Mouse (Mus musculus) forebrain, embryonic 15.5 days (tissue): ENCODE results near the gene Ppp6r1. TPM values are rescaled to one million over a fixed set of nuclear protein-coding genes. Genes with fewer than 3 reads are reported as not detected.

Experiments used
- ATAC-seq: fragments of 200-750 bp; cut with Nextera tagmentation; replicated peaks from 2 replicates; pipeline ENCODE4 v1.8.0; 2017; ENCODE audit warnings: mild to moderate bottlenecking, moderate TSS enrichment, moderate library complexity
- H3K27ac ChIP-seq: fragments of 300-500 bp; sonication (generic); replicated peaks from 2 replicates; pipeline ENCODE4 v1.5.1; 2015; ENCODE audit warnings: mild to moderate bottlenecking, inconsistent platforms
- H3K27me3 ChIP-seq: fragments of 300-500 bp; sonication (generic); 2 replicates; pipeline ENCODE4 v1.6.1; 2015; ENCODE audit warnings: inconsistent platforms
- H3K36me3 ChIP-seq: fragments of 300-500 bp; sonication (generic); 2 replicates; pipeline ENCODE4 v1.6.1; 2015; ENCODE audit warnings: mild to moderate bottlenecking, inconsistent platforms
- H3K4me1 ChIP-seq: fragments of 300-500 bp; sonication (generic); 2 replicates; pipeline ENCODE4 v1.6.1; 2015; ENCODE audit warnings: inconsistent platforms
- H3K4me2 ChIP-seq: fragments of 300-500 bp; sonication (generic); replicated peaks from 2 replicates; pipeline ENCODE4 v1.6.1; 2015; ENCODE audit warnings: mild to moderate bottlenecking, inconsistent platforms
- H3K4me3 ChIP-seq: fragments of 300-500 bp; sonication (generic); 2 replicates; pipeline ENCODE4 v1.5.1; 2015; ENCODE audit warnings: mild to moderate bottlenecking, inconsistent platforms
- H3K9ac ChIP-seq: fragments of 300-500 bp; sonication (generic); replicated peaks from 2 replicates; pipeline ENCODE4 v1.6.1; 2015; ENCODE audit warnings: mild to moderate bottlenecking, inconsistent platforms
- H3K9me3 ChIP-seq: fragments of 300-500 bp; sonication (generic); 2 replicates; pipeline ENCODE4 v1.6.1; 2016; ENCODE audit warnings: inconsistent platforms
- WGBS: fragments of 180-500 bp; shearing (Covaris S2); methylation state at CpG from one replicate; pipeline ENCODE4 v1.1.7; 2015; ENCODE audit warnings: mixed read lengths; 5-methylcytosine and 5-hydroxymethylcytosine counted together
- polyA plus RNA-seq: library from polyadenylated mRNA; unstranded; fragments of >200 nt; fragmentation: Nextera tagmentation; extraction: Ambion mirVana; gene quantifications from 2 replicates; pipeline ENCODE4 v1.2.1, GENCODE M21; 2015

Ppp6r1 gene
- polyA plus RNA-seq, 1 experiment from 2014 or later, result 9.3 TPM

DNA sequence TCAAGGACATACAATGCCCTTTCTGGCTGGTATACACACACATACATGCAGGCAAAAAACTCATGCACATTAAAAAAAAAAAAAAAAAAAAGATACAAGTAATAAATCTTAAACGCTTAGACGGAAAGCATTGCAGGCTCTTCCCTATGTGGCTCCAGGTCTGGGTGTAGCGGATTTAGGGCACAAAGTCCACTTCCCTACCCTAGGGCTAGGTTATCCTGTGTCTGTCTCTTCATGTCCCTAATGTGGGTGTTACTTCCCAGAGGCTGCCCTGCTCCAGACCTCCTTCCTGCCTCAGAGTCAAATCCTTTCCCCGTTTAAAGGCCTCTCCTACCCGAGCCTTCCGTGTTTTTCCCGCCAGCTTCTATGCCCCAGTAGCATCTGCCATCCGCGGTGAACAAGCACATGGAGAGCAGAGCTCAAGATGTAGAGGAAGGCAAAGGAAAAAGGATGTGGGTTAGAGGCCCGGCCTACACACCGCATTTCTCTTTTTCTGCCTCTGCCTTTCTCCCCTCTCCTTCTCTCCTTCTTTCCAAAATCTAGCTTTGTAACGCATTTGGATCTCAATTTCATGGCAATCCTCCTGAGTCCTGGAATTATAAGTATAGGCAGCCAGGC is 15.4 kb upstream of the Ppp6r1 start:
- no peak for ATAC-seq
- H3K4me3 ChIP-seq, result no peak overlapping the region
- H3K4me1 ChIP-seq, result no peaks in the 10 kb centered on the region
- 93% methylated on average over 12 of the region's 12 CpGs for WGBS
- no peaks in the 10 kb centered on the region for H3K27me3 ChIP-seq
- H3K27ac ChIP-seq, result no peak overlapping the region
- H3K9me3 ChIP-seq, result no peaks in the 10 kb centered on the region
- H3K36me3 ChIP-seq, result peaks cover 50% of the 10 kb centered on the region
- no peak overlapping the region for H3K4me2 ChIP-seq
- no peak overlapping the region for H3K9ac ChIP-seq

DNA sequence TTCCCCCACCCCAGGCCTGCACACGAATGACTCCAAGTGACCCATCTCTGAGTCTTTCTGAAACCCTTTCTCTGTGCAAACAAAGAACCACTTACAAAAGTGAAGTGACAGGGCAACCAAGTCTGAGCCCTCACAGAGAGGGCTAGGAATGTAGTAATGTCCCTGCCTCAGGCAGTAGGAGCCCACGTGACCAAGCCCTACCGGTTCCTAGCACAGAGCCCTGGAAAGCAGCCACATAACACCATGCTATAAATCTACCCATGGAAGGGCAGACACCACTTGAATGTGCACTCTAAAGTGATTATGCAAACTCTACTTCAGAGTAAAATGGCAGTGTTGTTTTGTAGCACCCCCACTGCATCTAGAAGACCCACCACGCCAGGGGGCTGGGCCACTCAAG is 13.1 kb upstream of the Ppp6r1 start:
- H3K9ac ChIP-seq, result no peak overlapping the region
- H3K4me1 ChIP-seq, result no peaks in the 10 kb centered on the region
- no peak overlapping the region for H3K27ac ChIP-seq
- WGBS, result 77% methylated on average over 4 of the region's 4 CpGs
- no peak overlapping the region for H3K4me2 ChIP-seq
- peaks cover 62% of the 10 kb centered on the region for H3K36me3 ChIP-seq
- no peaks in the 10 kb centered on the region for H3K9me3 ChIP-seq
- no peak for ATAC-seq
- H3K27me3 ChIP-seq, result no peaks in the 10 kb centered on the region
- no peak overlapping the region for H3K4me3 ChIP-seq

DNA sequence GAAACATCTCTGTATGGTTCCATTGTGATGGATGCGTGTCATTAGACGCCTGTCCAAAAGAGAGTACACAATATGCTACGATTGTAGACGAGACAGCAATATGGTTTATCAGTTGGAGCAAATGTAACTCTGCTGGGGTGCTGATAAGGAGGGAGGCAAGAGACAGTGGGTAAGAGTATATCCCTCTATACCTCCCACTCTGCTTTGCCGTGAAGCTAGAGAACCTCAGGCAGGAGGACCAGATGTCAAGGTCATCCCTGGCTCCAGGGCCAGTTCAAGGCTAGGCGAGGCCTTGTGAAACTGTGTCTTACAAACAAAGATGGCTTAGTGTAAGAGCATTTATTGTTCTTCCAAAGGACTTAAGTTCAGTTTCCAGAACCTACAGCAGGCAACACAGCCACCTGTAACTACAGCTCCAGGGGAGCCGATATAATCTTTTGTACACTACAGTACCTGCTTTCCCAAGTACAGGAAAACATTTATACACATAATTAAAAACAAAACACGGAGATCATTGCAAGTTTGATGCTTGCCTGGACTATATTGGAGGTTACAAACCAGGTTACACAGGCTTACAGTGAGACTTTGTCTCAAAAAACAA is 11.9 kb upstream of the Ppp6r1 start:
- peaks cover 61% of the 10 kb centered on the region for H3K36me3 ChIP-seq

DNA sequence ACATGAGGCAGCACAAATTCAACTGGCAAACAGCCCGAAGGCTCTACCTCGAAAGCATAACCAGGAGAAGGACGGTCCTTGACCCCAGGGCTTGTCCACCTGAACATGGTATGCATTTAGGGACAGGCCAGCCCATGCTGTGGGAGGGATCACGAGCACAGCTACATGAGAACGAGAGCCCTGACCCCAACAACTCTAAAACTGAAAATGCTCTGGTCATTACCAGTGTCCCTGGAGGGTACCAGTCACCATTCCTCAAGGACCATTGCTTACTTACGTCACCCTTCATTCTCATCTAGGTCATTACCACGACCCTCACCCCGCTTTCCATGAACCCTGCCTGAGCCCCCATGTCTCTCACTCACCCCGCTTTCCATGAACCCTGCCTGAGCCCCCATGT is 10.3 kb upstream of the Ppp6r1 start:
- Histone ChIP-seq H3K4me3 (no peak overlapping the region), H3K9me3 (no peaks in the 10 kb centered on the region), H3K4me1 (no peaks in the 10 kb centered on the region), H3K36me3 (peaks cover 54% of the 10 kb centered on the region), H3K4me2 (no peak overlapping the region), H3K9ac (no peak overlapping the region), H3K27me3 (no peaks in the 10 kb centered on the region), H3K27ac (no peak overlapping the region)
- no peak for ATAC-seq
- 95% methylated on average over 9 of the region's 9 CpGs for WGBS

More for the DNA sequence above, 11.9 kb upstream of the Ppp6r1 start:
- Histone ChIP-seq H3K9me3 (no peaks in the 10 kb centered on the region), H3K27me3 (no peaks in the 10 kb centered on the region), H3K27ac (no peak overlapping the region), H3K4me3 (no peak overlapping the region), H3K4me1 (no peaks in the 10 kb centered on the region), H3K9ac (no peak overlapping the region), H3K4me2 (no peak overlapping the region)
- ATAC-seq, result no peak
- WGBS, result 92% methylated on average over 8 of the region's 8 CpGs

DNA sequence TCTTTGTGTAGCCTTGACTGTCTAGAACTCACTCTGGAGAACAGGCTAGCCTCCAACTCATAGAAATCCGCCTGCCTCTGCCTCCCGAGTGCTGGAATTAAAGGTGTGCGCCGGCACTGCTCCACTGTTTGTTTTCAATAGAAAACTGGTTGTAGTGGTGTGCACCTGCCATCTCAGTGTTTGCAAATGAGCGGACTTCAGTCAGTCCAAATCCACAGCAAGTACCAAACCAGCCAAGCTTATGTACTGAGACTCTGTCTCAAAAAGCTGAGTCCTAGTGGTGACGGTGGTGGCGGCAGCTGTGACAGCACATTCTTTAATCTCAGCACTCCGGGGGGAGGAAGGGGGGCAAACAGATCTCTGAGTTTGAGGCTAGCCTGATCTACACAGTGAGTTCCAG is 9.7 kb upstream of the Ppp6r1 start:
- no peak overlapping the region for H3K9ac ChIP-seq
- H3K4me3 ChIP-seq, result no peak overlapping the region
- H3K36me3 ChIP-seq, result peaks cover 51% of the 10 kb centered on the region
- H3K27me3 ChIP-seq, result no peaks in the 10 kb centered on the region
- H3K4me2 ChIP-seq, result no peak overlapping the region
- no peak for ATAC-seq
- WGBS, result 93% methylated on average over 8 of the region's 8 CpGs
- no peaks in the 10 kb centered on the region for H3K4me1 ChIP-seq
- no peak overlapping the region for H3K27ac ChIP-seq
- no peaks in the 10 kb centered on the region for H3K9me3 ChIP-seq

DNA sequence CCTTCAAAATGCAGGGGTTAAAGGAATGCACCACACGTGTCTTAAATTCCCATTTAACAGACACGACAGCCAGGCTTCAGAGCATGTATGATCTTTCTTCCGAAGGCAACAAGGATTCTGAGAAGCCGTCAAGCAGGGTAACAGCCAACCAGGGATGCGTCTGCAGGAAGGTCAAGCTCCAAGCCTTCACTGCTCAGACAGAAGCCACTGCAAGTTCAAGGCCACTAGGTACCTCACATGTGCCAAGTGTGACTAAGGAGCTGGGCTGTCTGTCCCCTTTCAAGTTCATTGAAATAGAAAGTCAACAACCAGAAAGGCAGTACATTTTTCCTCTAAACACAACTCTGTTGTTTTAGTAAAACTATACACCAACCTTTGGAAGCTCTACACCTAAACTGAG is 8.1 kb upstream of the Ppp6r1 start:
- Histone ChIP-seq H3K4me1 (no peaks in the 10 kb centered on the region), H3K27ac (no peak overlapping the region), H3K4me3 (no peak overlapping the region), H3K9ac (no peak overlapping the region), H3K4me2 (no peak overlapping the region), H3K36me3 (peaks cover 52% of the 10 kb centered on the region), H3K9me3 (no peaks in the 10 kb centered on the region), H3K27me3 (no peaks in the 10 kb centered on the region)
- 96% methylated on average over 5 of the region's 5 CpGs for WGBS
- ATAC-seq, result no peak

DNA sequence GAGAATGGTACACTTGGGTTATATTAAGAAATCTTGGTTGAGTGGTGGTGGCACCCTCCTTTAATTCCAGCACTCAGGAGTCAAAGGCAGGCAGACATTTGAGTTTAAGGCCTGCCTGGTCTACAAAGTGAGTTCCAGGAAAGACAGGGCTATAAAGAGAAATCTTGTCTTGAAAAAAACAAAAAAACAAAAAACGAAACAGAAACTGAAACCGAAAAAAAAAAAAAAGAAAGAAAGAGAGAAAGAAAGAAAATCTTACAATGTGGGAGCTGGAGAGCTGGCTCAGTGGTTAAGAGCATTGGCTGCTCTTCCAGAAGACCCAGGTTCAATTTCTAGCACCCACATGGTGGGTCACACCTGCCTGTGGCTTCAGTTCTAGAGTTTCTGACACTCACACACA is 4.9 kb upstream of the Ppp6r1 start:
- Histone ChIP-seq H3K9me3 (no peaks in the 10 kb centered on the region), H3K27ac (no peak overlapping the region), H3K4me1 (peaks cover 15% of the 10 kb centered on the region), H3K27me3 (no peaks in the 10 kb centered on the region), H3K9ac (no peak overlapping the region), H3K4me2 (no peak overlapping the region), H3K4me3 (no peak overlapping the region), H3K36me3 (peaks cover 37% of the 10 kb centered on the region)
- 94% methylated on average over 2 of the region's 2 CpGs for WGBS
- no peak for ATAC-seq

DNA sequence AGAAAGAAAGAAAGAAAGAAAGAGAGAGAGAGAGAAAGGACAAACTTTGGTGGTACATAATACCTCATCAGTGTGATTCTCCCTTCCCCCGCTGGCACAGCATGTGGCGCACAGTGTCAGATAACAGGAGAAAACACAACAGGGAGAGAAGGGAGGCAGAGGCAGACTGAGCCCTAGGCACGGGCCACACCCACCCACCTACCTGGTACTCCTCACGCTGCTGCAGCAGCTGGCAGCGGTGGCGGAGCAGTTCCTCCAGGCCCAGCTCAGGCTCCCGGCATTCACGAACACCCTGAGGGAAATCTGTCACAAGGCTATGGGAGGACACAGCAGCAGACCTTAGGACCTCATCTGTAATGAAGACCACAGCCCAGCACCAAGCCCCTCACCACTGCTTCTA is 4.4 kb upstream of the Ppp6r1 start:
- no peak for ATAC-seq
- Histone ChIP-seq H3K9me3 (no peaks in the 10 kb centered on the region), H3K27me3 (no peaks in the 10 kb centered on the region), H3K27ac (no peak overlapping the region), H3K4me2 (no peak overlapping the region), H3K4me1 (peaks cover 15% of the 10 kb centered on the region), H3K4me3 (no peak overlapping the region), H3K36me3 (peaks cover 31% of the 10 kb centered on the region), H3K9ac (no peak overlapping the region)
- 77% methylated on average over 8 of the region's 8 CpGs for WGBS

DNA sequence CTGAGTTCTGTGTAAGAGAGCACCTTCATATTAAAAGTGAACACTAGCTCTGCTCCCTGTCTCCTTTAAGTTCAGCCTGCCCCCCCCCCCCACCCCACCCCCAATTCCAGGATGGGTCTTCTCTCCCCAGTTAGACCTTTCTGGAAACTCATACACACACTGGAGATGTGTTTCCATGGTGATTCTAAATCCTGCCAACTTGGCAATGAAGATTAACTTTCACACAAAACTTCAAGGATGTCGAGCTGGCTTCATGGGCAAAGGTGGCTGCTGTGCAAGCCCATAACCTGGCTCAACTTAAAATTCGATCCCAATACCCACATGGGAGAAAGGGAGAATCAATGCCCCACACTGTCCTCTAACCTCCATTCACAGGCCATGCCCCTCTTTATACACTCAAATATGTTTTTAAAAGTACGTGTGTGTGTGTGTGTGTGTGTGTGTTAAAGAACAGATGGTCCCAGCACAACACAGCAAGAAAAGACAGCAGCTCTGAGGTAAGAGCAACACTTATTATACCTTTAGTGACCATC is 1.2 kb upstream of the Ppp6r1 start:
- Histone ChIP-seq H3K9ac (peak overlapping the region; percentile 64), H3K4me2 (peak overlapping the region; percentile 67), H3K36me3 (peaks cover 13% of the 10 kb centered on the region), H3K27ac (peak overlapping the region; percentile 96), H3K4me1 (peaks cover 41% of the 10 kb centered on the region), H3K27me3 (no peaks in the 10 kb centered on the region), H3K4me3 (peak overlapping the region; percentile 82), H3K9me3 (no peaks in the 10 kb centered on the region)
- 29% methylated on average over 3 of the region's 3 CpGs for WGBS
- ATAC-seq, result no peak

DNA sequence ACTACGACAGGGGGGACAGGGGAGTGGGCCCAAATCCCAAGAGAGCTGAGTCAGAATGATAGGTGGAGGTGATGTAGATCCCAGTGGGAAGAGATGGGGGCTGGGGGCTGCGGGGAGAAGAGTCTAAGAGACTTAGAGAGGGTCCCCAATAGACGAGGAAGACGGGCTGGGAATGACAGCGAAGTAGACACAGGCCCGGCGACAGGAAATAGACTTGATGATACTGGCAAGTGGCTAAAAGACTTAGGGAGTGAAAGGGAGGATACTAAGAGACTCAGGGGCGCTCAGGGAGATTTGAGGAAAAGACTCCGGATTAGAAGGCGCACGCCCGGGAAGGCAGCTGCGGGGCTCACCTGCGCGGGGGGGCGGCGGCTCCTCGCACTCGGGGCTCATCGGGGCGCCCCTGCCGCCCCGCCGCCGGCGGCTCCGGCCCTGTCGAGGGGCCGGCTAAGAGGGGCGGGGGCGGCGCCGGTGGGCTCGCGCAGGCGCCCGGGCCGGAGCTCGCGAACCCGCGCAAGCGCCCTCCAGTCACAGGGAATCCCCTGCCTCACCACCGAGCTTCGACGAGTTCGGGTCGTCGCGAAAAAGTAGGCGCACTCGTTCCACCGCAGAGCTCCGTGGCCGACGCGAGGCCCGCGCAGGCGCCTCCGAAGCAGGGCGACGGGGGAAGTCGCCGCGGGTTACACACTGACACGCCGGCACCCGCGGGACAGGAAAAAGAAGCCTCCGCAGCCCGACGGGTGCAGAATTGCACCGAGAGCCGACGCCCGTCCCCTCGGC is 501 bp downstream of the Ppp6r1 start:
- Histone ChIP-seq H3K4me2 (peak overlapping the region; percentile 67), H3K4me1 (peaks cover 50% of the 10 kb centered on the region), H3K9ac (peak overlapping the region; percentile 92), H3K27me3 (no peaks in the 10 kb centered on the region), H3K4me3 (peak overlapping the region; percentile 82), H3K9me3 (no peaks in the 10 kb centered on the region), H3K36me3 (peaks cover 9% of the 10 kb centered on the region), H3K27ac (peak overlapping the region; percentile 96)
- ATAC-seq, result peak; percentile 76
- WGBS, result under 1% methylated on average over 76 of the region's 78 CpGs

DNA sequence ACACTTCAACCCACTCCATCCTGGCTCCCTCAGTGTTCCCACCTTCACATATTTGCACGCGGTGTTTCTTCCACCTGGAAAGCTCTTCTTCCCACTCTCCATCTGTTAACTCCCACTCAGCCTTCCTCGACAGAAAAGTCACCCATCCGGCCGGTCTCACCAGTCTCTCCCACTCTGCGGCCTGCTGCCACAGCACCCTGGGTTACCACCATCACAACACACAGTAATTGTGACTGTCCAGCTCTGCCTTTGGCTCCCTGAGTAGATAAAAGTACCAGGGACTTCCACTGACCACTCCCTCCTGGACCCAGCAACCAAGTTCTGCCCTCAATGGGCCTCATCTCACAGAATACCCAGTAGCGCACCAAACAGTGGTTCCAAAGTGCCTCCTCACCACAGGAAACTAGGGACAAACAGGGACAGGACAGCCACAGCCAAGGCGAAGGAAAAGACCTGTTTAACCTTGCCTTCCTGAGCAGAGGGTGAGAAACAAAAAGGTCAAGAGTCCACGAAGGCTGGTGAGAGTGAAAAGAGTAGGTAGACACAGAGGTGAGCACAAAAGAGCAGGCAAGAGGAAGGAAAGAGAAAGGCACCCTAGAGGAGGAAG is 1.2 kb downstream of the Ppp6r1 start:
- H3K4me1 ChIP-seq, result peaks cover 51% of the 10 kb centered on the region
- peak overlapping the region; percentile 67 for H3K4me2 ChIP-seq
- 57% methylated on average over 9 of the region's 9 CpGs for WGBS
- no peaks in the 10 kb centered on the region for H3K9me3 ChIP-seq
- ATAC-seq, result no peak
- H3K27ac ChIP-seq, result no peak overlapping the region
- peak overlapping the region; percentile 82 for H3K4me3 ChIP-seq
- peak overlapping the region; percentile 92 for H3K9ac ChIP-seq
- peaks cover 7% of the 10 kb centered on the region; the same call in 1 of the 2 replicates for H3K36me3 ChIP-seq
- H3K27me3 ChIP-seq, result no peaks in the 10 kb centered on the region

DNA sequence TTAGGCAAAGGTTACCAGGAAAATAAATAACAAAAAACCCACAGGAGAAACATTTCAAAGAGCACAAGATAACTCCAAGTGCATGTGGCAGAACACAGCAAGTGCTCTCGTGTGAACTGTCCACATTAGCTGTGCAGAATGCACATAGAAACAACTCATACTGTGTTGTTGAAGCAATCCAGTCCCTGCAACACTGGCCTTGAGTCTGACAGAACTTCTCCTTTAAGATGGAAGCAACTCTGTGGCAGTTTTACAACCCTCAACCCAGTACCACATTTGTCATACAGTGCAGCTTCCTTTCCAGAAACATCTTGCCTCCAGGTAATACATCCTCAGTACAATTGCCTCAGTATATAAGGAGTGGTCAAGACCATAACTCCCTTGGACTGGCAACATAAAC is 2.0 kb downstream of the Ppp6r1 start:
- WGBS, result 73% methylated on average over 1 of the region's 1 CpGs
- peaks cover 51% of the 10 kb centered on the region for H3K4me1 ChIP-seq

More for the DNA sequence above, 2.0 kb downstream of the Ppp6r1 start:
- peaks cover 3% of the 10 kb centered on the region; the same call in 1 of the 2 replicates for H3K36me3 ChIP-seq
- H3K9ac ChIP-seq, result peak overlapping the region; percentile 92; the same call in 1 of the 2 replicates
- H3K9me3 ChIP-seq, result no peaks in the 10 kb centered on the region
- H3K4me2 ChIP-seq, result peak overlapping the region; percentile 67
- ATAC-seq, result no peak
- H3K27me3 ChIP-seq, result no peaks in the 10 kb centered on the region
- no peak overlapping the region for H3K27ac ChIP-seq
- peak overlapping the region; percentile 82; the same call in 1 of the 2 replicates for H3K4me3 ChIP-seq
